Mouse (Mus musculus) lung, postnatal 0 days (tissue): ENCODE results near the gene Frg2f1. TPM values are rescaled to one million over a fixed set of nuclear protein-coding genes. Genes with fewer than 3 reads are reported as not detected.
A peak's percentile ranks its signal among the peaks of the same experiment; 100 is the strongest.

Experiments
- ATAC-seq: fragments of 200-750 bp; cut with Nextera tagmentation; 2 replicates; pipeline ENCODE4 v1.8.0; 2017; ENCODE audit warnings: moderate library complexity
- DNase-seq: peaks from one replicate; pipeline ENCODE4 v3.0.0-alpha.2; 2016; ENCODE audit warnings: low spot score
- H3K27ac ChIP-seq: fragments of 300-500 bp; sonication (generic); 2 replicates; pipeline ENCODE4 v1.5.1; 2014; ENCODE audit warnings: antibody characterized with exemption, mild to moderate bottlenecking, low read length, mixed read lengths
- H3K27me3 ChIP-seq: fragments of 300-500 bp; sonication (generic); replicated peaks from 2 replicates; pipeline ENCODE4 v1.6.1; 2014; ENCODE audit warnings: low read length, mixed read lengths; ENCODE audit not compliant: insufficient read depth
- H3K36me3 ChIP-seq: fragments of 300-500 bp; sonication (generic); 2 replicates; pipeline ENCODE4 v1.6.1; 2014; ENCODE audit warnings: low read length, mixed read lengths; ENCODE audit not compliant: insufficient read depth
- H3K4me1 ChIP-seq: fragments of 300-500 bp; sonication (generic); 2 replicates; pipeline ENCODE4 v1.6.1; 2014; ENCODE audit warnings: antibody characterized with exemption, low read depth, low read length, mixed read lengths; ENCODE audit not compliant: insufficient read depth
- H3K4me2 ChIP-seq: fragments of 300-500 bp; sonication (generic); replicated peaks from 2 replicates; pipeline ENCODE4 v1.6.1; 2014; ENCODE audit warnings: low read depth, mild to moderate bottlenecking, low read length, moderate library complexity, mixed read lengths
- H3K4me3 ChIP-seq: fragments of 300-500 bp; sonication (generic); 2 replicates; pipeline ENCODE4 v1.5.1; 2014; ENCODE audit warnings: low read depth, low read length
- H3K9ac ChIP-seq: fragments of 300-500 bp; sonication (generic); replicated peaks from 2 replicates; pipeline ENCODE4 v1.6.1; 2014; ENCODE audit warnings: low read depth, mild to moderate bottlenecking
- H3K9me3 ChIP-seq: fragments of 300-500 bp; sonication (generic); 2 replicates; pipeline ENCODE4 v1.6.1; 2016; ENCODE audit warnings: low read length, mixed read lengths
- CTCF ChIP-seq: IDR thresholded peaks from 2 replicates; pipeline ENCODE4 v1.5.1; 2016; ENCODE audit warnings: antibody characterized with exemption, mild to moderate bottlenecking
- EP300 ChIP-seq: IDR thresholded peaks from 2 replicates; pipeline ENCODE4 v1.6.1; 2016; ENCODE audit warnings: antibody characterized with exemption, mild to moderate bottlenecking, control low read depth
- WGBS: fragments of 180-500 bp; shearing (Covaris S2); extraction: QIAGEN DNeasy Blood & Tissue Kit; methylation state at CpG from one replicate; pipeline ENCODE4 v1.1.7; 2014; 5-methylcytosine and 5-hydroxymethylcytosine counted together
- polyA plus RNA-seq: library from polyadenylated mRNA; unstranded; fragments of >200 nt; fragmentation: Nextera tagmentation; extraction: Ambion mirVana; gene quantifications from 2 replicates; pipeline ENCODE4 v1.2.1, GENCODE M21; 2015

Gene Frg2f1
- polyA plus RNA-seq, 1 experiment from 2014 or later: 5.9 TPM

DNA sequence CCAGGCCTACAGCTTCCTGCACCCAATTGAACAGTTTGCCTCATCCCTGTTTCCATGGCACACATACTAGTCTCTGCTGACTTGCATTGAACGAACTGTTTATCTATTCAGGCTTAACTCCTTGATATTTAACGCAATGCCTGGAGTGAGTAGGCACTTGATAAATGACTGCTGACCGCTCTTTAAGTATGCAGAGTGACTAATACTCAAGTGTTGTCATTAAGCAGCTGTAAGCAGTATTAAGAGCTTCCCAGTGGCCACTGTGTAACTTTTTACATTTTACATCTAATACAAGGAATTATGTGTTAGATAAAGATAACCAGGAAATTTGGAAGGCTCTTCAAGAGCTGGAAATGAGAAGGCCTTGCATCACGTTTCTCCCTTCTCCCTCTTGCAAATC lies 4.2 kb downstream of the Frg2f1 start:
- no peaks in the 10 kb centered on the region for H3K36me3 ChIP-seq
- no peak overlapping the region for H3K9ac ChIP-seq
- peak overlapping the region; percentile 68; the same call in 1 of the 2 replicates for H3K27ac ChIP-seq
- TF ChIP-seq CTCF (no peak), EP300 (peak; percentile 85)
- peaks cover 4% of the 10 kb centered on the region; the same call in 1 of the 2 replicates for H3K4me1 ChIP-seq
- DNase-seq (peak; percentile 88), ATAC-seq (peak; percentile 18)
- no peaks in the 10 kb centered on the region for H3K27me3 ChIP-seq
- H3K9me3 ChIP-seq: no peaks in the 10 kb centered on the region
- no peak overlapping the region for H3K4me2 ChIP-seq
- H3K4me3 ChIP-seq: no peak overlapping the region
- 23% methylated on average over 4 of the region's 4 CpGs for WGBS

DNA sequence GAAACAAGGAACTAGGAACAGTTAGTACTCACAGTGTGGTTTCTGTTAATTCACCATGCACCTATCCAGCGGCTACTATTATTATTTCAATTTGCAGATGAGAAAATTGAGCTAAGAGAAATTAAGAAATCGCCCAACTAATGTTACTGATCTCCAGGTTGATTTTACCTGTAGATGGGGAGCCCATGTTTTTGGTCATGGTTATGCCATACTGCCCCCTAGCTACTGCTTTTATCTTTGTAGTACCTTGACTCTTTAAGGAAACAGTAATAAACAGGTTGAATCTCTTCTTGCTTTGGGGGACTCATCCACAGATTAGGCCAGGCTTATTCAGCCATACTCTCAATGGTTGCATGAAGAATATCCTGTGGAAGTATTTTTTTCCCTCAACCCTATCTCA lies 7.5 kb downstream of the Frg2f1 start:
- DNase-seq (peak; percentile 23), ATAC-seq (no peak)
- Histone ChIP-seq H3K9ac (no peak overlapping the region), H3K27me3 (no peaks in the 10 kb centered on the region), H3K4me1 (no peaks in the 10 kb centered on the region; the same call in 1 of the 2 replicates), H3K27ac (no peak overlapping the region), H3K4me2 (no peak overlapping the region), H3K9me3 (no peaks in the 10 kb centered on the region), H3K36me3 (no peaks in the 10 kb centered on the region), H3K4me3 (no peak overlapping the region)
- 81% methylated on average over 2 of the region's 2 CpGs for WGBS
- TF ChIP-seq CTCF (peak; percentile 60), EP300 (no peak)

DNA sequence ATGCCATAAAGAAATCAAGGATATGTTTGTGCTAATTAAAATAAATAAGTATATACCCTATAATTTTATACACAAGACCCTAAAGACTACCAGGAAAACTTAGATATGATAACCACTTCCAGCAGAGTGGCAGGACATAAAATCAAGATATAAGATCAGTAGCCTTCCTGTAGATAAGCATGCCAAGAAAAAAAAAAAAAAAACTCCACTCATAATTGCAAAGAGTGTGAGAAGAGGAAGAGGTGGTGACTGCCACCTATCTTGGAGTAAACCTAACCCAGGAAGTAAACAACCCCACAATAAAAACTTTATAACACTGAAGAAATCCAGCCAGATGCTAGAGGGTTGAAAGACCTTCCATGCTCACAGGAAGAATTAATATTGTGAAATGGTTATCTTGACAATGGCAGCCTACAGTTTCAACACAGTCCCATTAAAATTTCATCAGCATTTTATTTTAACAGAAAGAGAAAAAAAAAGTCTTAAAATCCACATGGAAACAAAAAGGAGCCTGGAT lies 12.9 kb downstream of the Frg2f1 start:
- H3K36me3 ChIP-seq: no peaks in the 10 kb centered on the region
- no peaks in the 10 kb centered on the region for H3K27me3 ChIP-seq
- no peak overlapping the region for H3K4me2 ChIP-seq
- no peak for ATAC-seq
- TF ChIP-seq EP300: no peak
- no peak for TF ChIP-seq CTCF
- H3K4me3 ChIP-seq: no peak overlapping the region
- H3K9ac ChIP-seq: no peak overlapping the region
- peak; percentile 54 for DNase-seq
- no peaks in the 10 kb centered on the region for H3K4me1 ChIP-seq
- no peak overlapping the region for H3K27ac ChIP-seq
- no peaks in the 10 kb centered on the region for H3K9me3 ChIP-seq

- Histone ChIP-seq H3K27ac (no peak overlapping the region), H3K9me3 (no peaks in the 10 kb centered on the region), H3K4me3 (no peak overlapping the region), H3K4me2 (no peak overlapping the region), H3K9ac (no peak overlapping the region), H3K27me3 (no peaks in the 10 kb centered on the region), H3K4me1 (no peaks in the 10 kb centered on the region), H3K36me3 (no peaks in the 10 kb centered on the region)
- TF ChIP-seq CTCF (no peak), EP300 (no peak)
- DNase-seq (no peak), ATAC-seq (no peak)
- 78% methylated on average over 2 of the region's 2 CpGs for WGBS
Observed at GRCm38 (mm10) chr4:119524466-119524865, 14.9 kb downstream of the Frg2f1 start.

DNA sequence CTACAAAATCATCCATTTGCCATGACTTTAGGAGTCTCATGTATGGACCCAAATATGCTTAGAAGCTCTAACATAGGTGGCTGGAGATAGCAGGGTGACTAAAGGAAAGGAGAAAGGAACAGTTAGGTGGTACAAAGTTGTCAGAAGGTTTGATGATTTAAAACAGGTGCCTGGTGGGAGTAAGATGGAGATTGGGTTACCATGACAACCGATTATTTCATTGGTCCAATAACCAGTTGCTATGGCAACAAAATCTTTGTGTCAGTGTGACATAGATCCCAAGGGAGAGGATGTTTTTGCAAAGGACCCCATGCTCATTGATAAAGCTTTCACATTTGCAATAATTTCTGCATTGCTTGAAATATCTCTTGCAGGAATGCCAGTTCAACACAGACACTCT lies 15.3 kb downstream of the Frg2f1 start:
- TF ChIP-seq CTCF (no peak), EP300 (no peak)
- DNase-seq: no peak
- H3K36me3 ChIP-seq: no peaks in the 10 kb centered on the region
- no peak for ATAC-seq
- 89% methylated on average over 1 of the region's 1 CpGs for WGBS
- no peak overlapping the region for H3K4me3 ChIP-seq
- no peaks in the 10 kb centered on the region for H3K4me1 ChIP-seq
- H3K27ac ChIP-seq: no peak overlapping the region
- H3K27me3 ChIP-seq: no peaks in the 10 kb centered on the region
- no peak overlapping the region for H3K4me2 ChIP-seq
- H3K9ac ChIP-seq: no peak overlapping the region
- no peaks in the 10 kb centered on the region for H3K9me3 ChIP-seq

GRCm38 (mm10) chr4:119523575-119523974 lies 15.8 kb downstream of the Frg2f1 start:
- Histone ChIP-seq H3K27me3 (no peaks in the 10 kb centered on the region), H3K4me1 (no peaks in the 10 kb centered on the region), H3K9ac (no peak overlapping the region), H3K4me3 (no peak overlapping the region), H3K9me3 (no peaks in the 10 kb centered on the region), H3K4me2 (no peak overlapping the region), H3K27ac (no peak overlapping the region), H3K36me3 (no peaks in the 10 kb centered on the region)
- ATAC-seq: no peak
- TF ChIP-seq CTCF (no peak), EP300 (no peak)
- 77% methylated on average over 4 of the region's 4 CpGs for WGBS
- no peak for DNase-seq

DNA sequence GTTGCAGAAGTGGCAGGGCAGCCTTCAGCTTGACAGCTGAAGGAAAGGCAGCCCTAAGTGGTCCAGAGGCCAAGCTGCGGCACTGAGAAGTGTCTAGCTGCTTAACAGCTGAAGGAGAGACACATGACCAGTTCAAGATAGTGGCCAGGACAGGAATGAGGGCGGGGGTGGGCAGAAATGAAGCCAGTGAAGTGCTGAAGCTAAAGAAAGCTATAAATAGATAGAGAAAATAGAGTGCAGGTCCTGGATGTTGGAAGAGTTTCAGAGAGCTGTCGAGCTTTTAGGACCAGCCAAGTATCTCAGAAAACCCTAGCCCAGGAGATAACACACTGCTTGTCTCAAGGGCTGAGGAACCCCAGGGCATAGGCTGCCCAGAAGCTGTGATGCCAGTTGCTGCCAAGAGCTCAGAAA lies 26.6 kb downstream of the Frg2f1 start:
- H3K36me3 ChIP-seq: no peaks in the 10 kb centered on the region
- no peaks in the 10 kb centered on the region for H3K27me3 ChIP-seq
- no peak overlapping the region for H3K27ac ChIP-seq
- 26% methylated on average over 3 of the region's 3 CpGs for WGBS
- DNase-seq (peak; percentile 71), ATAC-seq (peak; percentile 94)
- no peak overlapping the region for H3K9ac ChIP-seq
- no peak overlapping the region for H3K4me2 ChIP-seq
- peaks cover 5% of the 10 kb centered on the region; the same call in 1 of the 2 replicates for H3K4me1 ChIP-seq
- TF ChIP-seq EP300 (no peak), CTCF (no peak)
- H3K4me3 ChIP-seq: no peak overlapping the region
- H3K9me3 ChIP-seq: no peaks in the 10 kb centered on the region
